Mouse (Mus musculus) adrenal gland, adult 8-10 months (tissue): Measurements from ENCODE around the gene Eml4. TPM values are rescaled to one million over a fixed set of nuclear protein-coding genes. Genes with fewer than 3 reads are reported as not detected.

Source experiments
- DNase-seq: peaks from one replicate; pipeline ENCODE4 v3.0.0; 2022
- total RNA-seq, 4 experiments: library from RNA; stranded (reverse); gene quantifications; 2 replicates each; pipeline ENCODE4 v1.2.4; 2022

Eml4 gene
- total RNA-seq, 4 experiments from 2014 or later: 19.0 to 25.1 (median 22.4) TPM

DNA sequence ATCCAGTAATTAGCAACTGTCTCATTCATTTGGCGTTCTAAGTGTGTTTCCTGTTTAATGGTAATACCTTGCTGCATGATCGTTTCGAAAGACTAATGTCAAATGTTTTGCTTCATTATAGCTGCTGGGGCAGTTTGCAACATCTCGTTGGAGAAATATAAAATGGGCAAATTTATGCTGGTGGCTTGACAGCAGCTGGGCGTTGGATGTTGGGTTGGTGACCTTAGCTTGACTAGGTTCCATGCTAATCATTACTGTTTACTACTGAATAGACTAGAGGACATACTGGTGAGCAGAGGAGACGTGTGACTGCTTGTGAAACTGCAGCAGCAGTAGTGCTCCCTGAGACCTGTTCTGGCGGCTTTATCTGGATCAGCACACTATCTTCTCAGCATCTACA is 6.5 kb upstream of the Eml4 start:
- no peak for DNase-seq

DNA sequence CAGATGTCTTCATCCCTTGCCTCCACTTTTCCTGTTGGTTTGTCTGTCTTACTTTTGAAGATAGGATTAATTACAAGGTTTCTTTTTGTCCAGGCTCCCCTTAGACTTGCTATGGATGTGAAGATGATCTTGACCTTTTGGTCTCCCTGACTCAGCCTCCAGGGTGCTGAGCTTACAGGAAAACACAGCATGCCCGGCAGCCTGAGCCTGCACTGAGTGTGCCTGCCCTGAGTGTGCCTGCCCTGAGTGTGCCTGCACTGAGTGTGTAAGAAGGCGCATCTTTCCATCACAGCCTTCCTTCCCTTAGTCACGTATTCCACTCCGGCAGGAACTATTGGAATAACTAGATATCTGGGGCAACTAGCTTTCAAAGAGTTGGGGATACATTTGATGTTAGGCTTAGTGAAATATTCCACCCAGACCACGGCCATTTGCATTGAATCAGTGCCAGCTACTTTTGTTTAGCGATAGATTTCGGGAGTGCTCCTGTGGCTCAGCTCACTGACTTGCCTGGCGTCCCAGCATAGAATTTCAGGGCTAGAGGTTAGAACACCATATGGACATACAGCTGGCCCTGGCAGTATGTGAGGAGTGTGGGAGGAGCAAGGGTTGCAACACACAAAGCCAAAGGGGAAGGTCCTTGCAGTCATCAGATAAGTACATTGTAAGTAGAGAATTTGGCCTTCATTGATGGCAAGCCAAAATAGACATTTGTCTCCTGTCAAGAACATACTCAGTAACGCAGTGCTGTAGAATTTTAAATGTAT is 2.5 kb upstream of the Eml4 start:
- DNase-seq: peak; percentile 37

DNA sequence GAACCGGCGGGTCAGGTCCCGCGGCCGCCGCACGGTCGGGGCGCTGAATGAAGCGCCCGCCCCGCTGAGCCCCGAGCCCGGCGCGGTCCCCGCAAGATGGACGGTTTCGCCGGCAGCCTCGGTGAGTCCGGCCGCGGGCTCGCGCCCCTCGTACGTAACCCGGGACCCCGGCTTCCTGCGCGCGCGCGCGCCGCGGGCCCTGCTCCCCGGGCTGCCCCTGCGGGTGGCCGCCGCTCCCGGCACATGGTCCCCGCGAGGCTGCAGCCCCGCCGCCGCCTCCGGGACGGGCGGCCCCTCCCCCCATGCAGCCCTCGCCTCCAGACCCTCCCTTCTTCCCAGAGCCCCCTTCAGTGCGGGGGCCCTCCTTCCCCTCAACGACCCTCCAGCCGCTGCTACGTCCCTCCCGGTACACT is 394 bp downstream of the Eml4 start:
- no peak for DNase-seq

DNA sequence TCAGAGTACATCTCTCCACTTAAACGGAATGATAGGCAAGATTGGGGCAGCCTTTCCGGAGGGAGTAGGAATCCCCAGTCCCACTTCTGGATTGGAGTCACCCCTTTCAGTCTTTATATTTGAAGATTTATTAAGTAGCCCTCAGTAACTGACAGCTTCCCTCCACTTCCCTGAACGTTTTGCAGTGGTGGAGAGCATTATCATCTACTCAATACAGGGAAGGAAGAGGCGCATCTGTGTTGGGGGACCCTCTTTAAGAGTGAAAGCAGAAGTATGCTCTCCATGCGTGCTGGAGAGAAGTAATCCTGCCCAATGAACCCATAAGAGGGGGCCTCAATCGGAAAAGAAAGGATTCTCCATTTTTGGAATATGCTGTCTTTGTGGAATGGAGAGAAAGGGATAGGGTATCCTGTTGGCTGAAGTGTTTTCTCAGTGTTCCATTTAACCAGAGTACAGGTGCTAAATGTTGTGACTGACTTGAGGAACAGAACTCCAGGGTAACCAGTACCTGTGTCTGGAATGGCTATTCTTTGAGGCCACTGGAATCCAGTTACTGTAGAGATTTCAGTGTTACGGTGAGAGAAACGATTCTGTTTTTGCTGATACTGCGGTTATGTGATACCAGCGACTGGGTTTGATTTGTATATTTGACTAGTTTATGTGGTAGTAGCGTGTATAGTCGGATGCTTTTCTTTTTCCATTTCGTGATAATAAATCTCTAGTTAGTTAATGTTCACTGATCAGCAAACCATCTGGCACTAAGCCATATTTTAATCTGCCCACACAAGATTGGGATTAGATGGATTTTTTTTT is 1.1 kb downstream of the Eml4 start:
- no peak for DNase-seq

DNA sequence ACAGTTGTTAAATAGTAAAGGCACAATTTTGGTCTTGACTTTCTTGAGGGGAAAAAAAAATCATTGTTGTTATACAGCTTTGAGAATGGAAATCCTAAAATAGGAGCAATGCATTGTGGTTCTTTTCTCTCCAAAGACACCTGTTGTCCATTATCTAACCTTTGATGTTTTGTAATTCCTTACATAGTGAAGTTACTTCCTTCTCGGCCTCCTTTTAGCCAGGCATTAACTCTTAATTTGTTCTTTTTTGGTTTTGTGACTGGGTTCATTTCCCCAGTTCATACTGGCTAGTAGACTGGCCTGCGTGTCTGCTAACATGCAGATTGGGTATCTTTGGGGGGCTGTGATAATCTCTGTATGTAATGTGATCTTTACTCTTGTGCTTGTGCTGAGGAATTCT is 1.7 kb downstream of the Eml4 start:
- no peak for DNase-seq

DNA sequence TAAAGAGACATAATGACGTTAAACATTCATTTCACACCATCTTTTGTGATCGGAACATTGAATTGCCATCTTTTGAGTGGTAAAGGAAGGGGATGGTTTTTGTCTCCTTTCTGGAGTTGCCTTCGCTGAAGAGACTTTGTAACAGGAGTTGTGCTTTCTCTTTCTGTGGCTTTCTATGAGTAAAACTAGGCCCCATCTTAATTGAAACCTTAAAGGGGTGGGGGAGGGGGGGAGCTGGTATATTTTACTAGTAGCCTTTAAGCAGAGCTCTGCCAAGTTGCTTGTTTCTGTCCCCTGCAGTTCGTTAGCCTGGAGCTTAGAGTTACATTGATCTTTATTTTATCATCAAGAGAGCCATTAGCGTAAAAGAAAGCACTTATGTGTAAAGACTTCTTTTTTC is 2.3 kb downstream of the Eml4 start:
- no peak for DNase-seq

DNA sequence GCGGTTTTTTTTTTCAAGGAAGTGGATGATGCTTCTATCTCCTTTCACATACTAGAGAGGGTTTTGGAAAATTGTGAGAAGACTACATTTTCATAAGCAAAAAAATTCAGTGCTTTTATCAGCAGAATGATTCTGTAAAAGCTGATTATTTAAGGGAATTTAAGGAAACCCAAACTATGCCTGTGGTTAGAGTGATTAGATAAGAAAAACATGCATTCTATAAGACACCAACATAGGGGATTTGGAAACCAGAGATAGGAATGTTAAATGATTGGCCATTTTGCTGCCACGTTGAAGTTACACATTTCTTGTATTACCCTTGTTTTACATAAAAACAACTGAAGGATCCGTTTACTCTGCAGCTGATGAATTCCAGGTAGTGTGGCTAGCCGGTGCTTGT is 2.7 kb downstream of the Eml4 start:
- DNase-seq: no peak

DNA sequence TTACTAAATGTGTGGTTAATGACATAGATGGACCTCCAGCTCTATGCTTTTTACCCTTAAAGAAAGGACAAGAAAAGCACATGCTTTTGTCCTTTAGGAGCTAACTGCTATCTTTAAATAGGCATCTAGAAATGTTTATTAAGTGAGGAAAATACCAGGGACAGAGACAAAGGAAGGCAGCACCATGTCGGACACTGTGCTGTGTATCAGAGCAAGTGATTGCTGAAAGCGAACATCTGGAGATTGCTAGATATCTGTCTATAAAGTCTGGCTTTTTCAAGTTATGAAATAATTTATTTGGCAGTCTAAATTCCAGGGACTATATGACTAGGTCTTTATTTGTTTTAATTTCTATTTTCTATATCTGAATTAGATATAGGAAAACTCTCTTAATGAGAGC is 4.8 kb downstream of the Eml4 start:
- no peak for DNase-seq

DNA sequence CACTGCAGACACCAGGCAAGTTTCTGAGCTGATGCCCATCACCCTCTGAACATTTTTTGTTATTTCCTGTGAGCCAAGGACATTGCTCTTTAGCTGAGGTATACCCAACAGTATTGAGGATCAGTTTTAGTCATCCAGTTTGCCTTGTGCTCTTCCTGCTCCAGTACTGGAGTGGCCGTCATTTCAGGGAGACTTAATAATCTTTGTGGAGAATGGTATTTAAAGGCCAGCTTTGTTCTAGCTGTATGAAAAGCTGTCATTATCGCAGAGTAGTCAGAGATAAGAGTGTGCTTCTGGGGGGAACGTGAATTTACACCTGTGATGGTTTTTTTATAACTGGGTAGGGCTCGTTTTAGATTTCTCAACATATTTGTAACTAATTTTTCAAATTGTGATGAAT is 9.2 kb downstream of the Eml4 start:
- no peak for DNase-seq

DNA sequence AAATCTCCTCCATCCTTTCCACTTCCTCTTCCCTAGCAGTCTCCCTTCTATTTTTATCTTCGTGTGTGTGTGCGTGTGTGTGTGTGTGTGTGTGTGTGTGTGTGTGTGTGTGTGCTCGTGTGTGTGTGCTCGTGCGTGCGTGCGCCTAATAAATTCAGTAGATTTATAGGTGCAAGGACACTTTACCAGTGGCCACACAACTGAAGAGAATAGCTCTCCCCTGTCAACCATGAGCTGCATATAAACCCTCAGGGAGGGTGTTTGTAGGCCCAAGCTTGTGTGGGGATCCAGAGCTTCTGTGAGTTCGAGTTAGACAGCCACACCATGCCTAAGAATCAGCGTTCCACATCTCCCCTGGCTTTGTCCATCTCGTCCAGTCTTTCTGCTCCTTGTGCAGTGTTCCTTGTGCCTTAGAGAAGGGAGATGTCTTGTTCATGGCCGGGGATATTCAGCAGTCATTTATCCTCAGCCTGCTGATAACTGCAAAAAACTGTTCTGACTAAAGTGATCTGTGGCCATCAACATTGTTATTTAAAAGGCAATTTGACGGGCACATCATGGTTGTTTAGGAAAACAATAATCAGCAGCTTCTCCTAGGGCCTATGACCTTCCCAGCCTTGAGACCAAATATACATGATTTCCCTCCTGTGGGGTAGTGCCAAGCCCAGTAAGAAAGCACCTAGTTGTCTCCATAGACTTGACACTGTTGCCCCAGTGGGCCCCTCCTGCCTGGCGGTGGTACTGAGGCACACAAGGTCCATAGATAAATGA is 10.2 kb downstream of the Eml4 start:
- DNase-seq: no peak

DNA sequence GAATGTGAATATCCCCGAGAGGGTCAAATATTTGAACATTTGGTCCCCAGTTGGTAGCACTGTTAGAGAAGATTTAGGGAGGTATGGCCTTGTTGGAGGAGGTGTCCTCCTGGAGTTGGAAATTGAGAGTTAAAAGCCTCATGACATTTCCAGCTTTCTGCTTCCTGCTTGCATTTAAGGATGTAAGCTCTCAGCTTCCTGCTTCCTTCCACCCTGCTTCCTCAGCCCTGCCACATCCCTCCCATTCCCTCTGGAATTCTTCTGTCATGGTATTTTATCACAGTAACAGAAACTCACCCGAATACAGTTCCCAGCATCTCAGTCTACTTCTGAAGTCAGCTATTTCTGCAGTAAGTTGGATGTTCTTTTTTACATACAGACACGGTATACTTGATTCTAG is 12.3 kb downstream of the Eml4 start:
- no peak for DNase-seq

DNA sequence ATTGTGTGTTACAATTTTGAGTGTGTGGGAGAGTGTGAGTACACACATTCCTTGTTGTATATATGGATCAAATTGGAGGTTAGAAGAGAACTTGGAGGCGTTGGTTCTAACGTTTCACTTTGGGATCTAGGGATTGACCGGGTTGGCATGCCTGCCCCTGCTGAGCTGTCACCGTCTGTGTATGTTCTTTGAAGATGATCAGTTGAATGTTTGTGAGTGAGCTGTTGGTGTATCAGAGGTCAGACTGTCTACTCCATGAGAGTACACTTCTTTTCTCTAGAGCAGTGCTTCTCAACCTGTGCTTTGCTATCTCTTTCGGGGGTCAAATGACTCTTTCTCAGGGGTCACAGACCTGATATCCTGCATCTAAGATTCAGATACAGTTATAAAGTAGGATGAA is 13.6 kb downstream of the Eml4 start:
- DNase-seq: no peak

DNA sequence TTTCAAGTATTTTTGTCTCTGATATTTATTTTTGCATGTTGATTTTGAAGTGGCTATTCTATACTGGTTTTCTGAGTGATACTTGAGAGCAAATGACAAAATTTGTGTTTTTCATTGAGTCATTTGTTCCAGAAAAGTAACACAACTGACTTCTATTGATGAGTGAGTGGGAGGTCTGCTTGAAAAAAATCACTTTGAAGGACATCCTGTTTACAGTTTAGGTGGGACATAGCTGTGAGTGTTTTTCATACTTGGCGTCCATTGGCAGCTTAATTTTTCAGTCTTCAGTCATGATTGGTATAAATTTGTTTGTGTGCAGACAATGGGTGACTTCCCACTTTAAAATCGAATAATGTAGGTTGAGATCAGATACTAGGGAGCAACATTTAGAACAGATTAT is 14.4 kb downstream of the Eml4 start:
- no peak for DNase-seq

DNA sequence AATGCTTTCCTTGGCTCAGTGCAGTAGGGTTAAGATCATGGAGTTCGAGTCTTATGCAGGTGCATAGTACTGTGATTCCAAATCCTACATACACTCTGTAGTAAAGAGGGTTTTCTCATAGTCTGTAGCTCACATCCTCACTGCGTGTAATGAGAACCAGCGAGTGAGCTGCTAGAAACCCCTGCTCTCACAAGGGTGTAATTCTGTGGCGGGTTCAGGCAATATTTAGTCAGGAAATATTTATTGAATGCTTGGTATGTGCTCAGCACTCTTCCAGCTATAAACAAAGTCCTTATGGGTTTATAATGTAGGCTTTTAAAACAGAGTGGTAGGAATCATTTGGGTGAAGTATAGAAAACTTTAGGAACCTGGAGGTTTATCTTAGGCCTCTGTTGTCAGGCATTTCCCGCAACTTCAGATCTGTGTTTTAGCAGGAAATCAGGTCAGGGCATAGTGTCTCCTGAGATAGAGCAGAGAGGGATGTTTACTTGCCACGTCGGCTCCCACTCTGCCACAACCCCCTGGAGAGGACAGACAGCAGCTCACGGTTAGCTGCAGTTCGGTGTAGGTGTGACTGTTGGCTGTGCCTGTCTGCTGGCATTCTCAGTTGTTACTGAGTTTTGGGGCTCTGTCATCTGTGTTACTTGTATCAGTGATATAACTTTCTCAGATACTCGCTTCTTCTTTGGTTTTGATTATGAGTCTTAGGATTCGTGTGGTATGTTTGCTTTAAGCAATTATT is 15.1 kb downstream of the Eml4 start:
- DNase-seq: no peak

DNA sequence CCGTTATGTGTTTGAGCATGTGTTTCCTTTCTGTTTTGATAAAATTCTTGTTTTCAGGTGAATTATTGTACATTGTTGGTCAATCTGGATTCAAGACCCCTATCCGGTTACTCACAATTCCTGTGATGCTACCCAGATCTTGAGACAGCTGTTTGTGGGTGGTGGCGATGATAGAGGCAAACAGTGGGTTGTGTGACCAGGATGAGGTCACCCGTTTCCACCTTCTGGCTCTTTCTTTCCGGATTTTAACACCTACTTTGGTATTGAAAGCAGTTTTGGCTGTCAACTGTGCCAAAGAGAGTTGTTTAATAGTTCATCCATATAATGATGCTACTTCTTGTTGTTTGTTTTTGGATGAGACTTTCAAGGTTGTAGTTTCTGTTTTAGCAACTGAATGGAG is 16.7 kb downstream of the Eml4 start:
- no peak for DNase-seq

DNA sequence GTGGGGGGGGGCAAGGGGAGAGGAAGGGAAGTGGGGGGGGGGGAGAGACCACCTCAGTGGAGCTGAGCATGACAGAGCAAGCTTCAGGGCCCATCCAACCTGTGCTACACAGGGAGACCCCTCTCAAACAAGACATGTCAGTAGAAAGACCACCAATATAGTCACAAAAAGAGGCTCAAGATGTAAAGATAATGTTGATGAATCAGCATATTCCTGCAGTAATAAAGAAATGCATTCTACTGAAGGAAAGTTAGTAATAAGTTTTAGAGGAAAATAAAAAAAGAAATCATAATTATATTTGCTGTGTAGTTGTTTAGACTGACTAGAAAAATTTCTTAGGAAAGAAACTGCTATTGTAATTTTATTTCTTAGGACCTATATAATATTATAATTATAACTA is 23.4 kb downstream of the Eml4 start:
- DNase-seq: no peak

DNA sequence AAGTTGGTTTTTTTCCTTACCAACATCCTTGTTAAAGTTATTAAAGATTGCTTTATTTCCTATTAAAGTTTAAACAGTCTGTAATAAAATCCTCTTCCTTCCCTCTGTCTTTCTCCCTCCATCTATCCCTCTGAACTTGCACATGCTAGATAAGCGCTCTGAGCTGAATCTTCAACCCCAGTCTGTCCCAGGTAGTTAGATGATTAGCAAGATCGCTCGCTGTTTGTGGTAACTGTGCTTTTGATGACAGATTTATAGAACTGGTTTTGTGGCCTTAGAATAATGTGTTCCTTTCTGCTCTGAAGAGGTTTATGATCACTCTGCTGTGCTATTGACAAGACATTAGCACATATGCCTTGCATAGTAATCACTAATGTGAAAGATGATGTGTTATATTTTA is 25.1 kb downstream of the Eml4 start:
- no peak for DNase-seq

DNA sequence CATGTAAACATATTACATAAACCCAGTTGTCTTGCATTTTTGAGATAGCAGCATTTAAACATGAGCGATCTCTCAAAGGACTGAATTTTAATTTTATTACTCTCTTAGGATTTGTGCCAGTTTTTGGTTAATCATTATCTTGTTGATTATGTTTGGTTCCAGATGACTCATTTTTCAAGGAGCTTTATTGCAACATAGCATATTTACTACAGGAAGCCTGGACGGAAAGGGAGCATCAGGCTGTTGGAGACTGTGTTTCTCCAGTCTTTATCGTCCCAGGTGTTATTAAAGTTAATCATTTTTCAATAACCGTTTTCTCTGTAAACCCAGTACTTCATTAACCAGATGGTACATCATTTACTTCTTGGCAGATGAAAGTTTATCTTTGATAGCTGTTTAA is 26.1 kb downstream of the Eml4 start:
- DNase-seq: no peak

DNA sequence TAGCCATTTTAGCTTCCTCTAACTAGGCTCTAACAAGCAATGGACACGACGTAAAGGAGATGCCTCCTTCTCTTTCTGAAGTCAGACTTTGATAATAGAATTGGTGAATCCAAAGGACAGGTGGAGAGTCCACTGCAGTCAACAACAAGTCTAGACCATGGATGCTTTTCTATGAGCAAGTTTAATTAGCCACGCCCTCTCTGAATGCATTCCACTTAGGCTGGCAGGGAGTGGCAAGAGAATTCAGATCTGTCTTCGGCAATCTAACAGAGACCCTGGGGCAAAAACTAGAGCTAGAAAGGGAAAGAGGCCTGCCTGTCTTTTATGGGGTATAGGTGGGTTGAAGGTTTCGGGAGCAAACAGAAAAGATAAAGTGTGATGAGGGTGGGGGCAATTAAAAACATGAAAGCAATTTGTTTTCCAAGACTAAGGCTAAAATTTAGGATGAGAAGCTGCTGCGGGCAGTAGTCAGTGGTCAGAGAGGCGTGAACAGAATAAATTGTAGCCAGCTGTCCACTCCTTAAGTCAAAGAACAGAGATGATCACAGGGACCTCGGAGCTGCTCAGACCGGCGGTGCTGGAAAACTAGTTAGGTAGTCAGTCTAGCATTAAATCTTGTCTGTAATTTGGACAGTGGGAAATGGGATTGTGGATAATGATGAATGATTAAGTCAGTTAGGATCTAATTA is 27.2 kb downstream of the Eml4 start:
- no peak for DNase-seq

DNA sequence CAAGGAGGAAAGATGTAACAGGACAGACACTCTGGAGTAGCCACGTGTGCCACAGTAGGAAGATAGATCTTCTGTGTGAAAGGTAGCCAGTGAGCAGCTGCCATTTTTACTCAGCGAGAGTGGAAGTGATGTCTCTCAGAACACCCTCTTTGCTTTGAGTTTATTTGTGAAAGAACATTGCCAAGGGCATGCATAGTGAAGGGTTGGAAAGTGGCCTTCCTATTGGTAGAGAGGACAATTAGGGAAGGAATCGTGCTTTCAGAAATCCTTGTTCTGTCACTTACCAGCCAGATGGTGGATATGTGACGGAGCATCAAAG is 27.7 kb downstream of the Eml4 start:
- DNase-seq: no peak

DNA sequence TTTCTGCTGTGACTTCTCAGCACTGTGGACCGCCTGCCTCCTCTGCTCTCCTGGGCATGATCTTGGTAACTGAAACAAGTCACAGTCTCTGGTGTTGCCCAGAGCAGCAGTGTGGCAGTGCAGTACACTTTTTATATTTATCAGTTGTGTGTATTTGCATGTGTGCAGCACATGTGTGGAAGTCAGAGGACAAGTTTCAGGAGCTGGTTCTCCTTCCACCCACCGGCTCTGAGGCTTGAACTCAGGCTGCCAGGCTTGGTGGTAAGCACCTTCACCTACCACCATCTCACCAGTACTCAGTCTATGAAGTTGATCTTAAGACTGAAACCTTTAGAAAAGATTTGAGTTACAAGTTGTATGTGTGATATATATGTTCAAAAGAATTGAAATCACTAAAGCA is 28.6 kb downstream of the Eml4 start:
- DNase-seq: no peak

DNA sequence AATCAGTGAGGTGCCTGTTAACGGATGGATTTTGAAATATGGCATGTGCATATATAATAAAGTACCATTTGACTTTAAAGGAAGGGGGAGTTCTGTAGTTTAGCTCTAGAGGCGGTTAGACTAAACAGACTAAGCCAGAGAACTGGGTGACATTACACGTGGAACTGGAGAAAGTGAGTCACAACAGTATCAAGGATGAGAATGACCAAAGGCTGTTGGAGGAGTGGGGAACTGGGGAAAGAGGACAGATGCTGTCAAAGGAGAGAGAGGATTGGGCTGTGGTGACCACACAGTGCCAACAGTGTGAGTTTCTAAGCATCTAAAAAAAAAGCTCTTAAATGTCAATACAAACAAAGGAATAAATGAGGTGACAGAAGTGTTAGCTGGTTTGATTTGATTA is 29.1 kb downstream of the Eml4 start:
- DNase-seq: no peak
